ENCODE assay signal across 25 mouse cellular contexts in genomic region chr1:134875800-134876199, GRCm38 (mm10).
DNase-seq lines count a peak whose midpoint lies in the region; ATAC-seq lines count a peak whose summit lies in the region.
"Had no signal": no experiment of that assay in that cellular context is flagged by ENCODE, and none has a peak within 500 bp of the region (broad histone marks: within the 10 kb centered on the region; RNA-seq: fewer than 3 reads in every experiment).

No protein-coding gene starts in this region.

- H3K27ac ChIP-seq in liver, embryonic 13.5 days, result no peak overlapping the region
- H3K27ac ChIP-seq in midbrain, embryonic 15.5 days, result no peak overlapping the region
- H3K27ac ChIP-seq: forebrain, embryonic 13.5 days; hindbrain, embryonic 14.5 days; limb, embryonic 12.5 days; neural tube, embryonic 12.5 days had no signal

- 7% methylated on average over 4 of the region's 4 CpGs for WGBS in liver, embryonic 13.5 days (ENCODE audit: insufficient replicate concordance)
- 43% methylated on average over 4 of the region's 4 CpGs for WGBS in midbrain, embryonic 15.5 days

- no peak overlapping the region for H3K4me3 ChIP-seq in liver, embryonic 13.5 days (replicated peaks)
- H3K4me3 ChIP-seq in midbrain, embryonic 15.5 days, result no peak overlapping the region
- H3K4me3 ChIP-seq: forebrain, embryonic 13.5 days; limb, embryonic 12.5 days; myocyte; neural tube, embryonic 12.5 days had no signal

- H3K27me3 ChIP-seq in liver, embryonic 13.5 days, result no peaks in the 10 kb centered on the region
- H3K27me3 ChIP-seq in midbrain, embryonic 15.5 days (replicated peaks), result no peaks in the 10 kb centered on the region
- H3K27me3 ChIP-seq: CH12.LX; forebrain, embryonic 13.5 days; limb, embryonic 12.5 days; neural tube, embryonic 12.5 days; Patski had no signal

- peak overlapping the region; percentile 26 for H3K4me2 ChIP-seq in liver, embryonic 13.5 days
- no peak overlapping the region for H3K4me2 ChIP-seq in midbrain, embryonic 15.5 days
- H3K4me2 ChIP-seq: forebrain, embryonic 13.5 days; heart, embryonic 11.5 days; hindbrain, embryonic 14.5 days; limb, embryonic 12.5 days; neural tube, embryonic 12.5 days had no signal

- peaks cover 26% of the 10 kb centered on the region for H3K36me3 ChIP-seq in liver, embryonic 13.5 days
- H3K36me3 ChIP-seq in midbrain, embryonic 15.5 days (replicated peaks), result peaks cover 4% of the 10 kb centered on the region; the same call in 1 of the 2 replicates

- H3K9ac ChIP-seq in liver, embryonic 13.5 days, result 0 out of 2 replicates have a peak overlapping the region, but pooled peaks have one; percentile 4
- H3K9ac ChIP-seq in midbrain, embryonic 15.5 days, result no peak overlapping the region
- H3K9ac ChIP-seq: forebrain, embryonic 13.5 days; hindbrain, embryonic 14.5 days; limb, embryonic 12.5 days; neural tube, embryonic 12.5 days had no signal

- DNase-seq in cerebellum, postnatal 10 days, result peak; percentile 16 to 24
- DNase-seq in cerebellum, postnatal 36 days, result no peak
- DNase-seq in testis, postnatal 10 days (ENCODE audit: low spot score), result peak; percentile 49
- no peak for DNase-seq in testis, postnatal 14 days (ENCODE audit: low spot score)
- peak; percentile 38 for DNase-seq in liver, embryonic 13.5 days
- no peak for DNase-seq in frontal cortex, adult 2 months (ENCODE audit: extremely low spot score in 1 of 2, low spot score in 1 of 2)
- DNase-seq: adrenal gland, postnatal 10 days; cerebellum, adult 11-12 months; cerebellum, adult 9-11 months; kidney, postnatal 25 days; lung, adult 18-20 months; lung, postnatal 4 days; right cerebral cortex, adult 18-20 months had no signal

- peak; percentile 79 for ATAC-seq in liver, embryonic 13.5 days (ENCODE audit: low read depth)
- no peak for ATAC-seq in midbrain, embryonic 15.5 days (replicated peaks)
- ATAC-seq in megakaryocyte, adult 5-6 weeks (ENCODE audit: poor library complexity, severe bottlenecking), result no peak
- ATAC-seq: forebrain, embryonic 13.5 days; intestine, postnatal 0 days; lung, postnatal 0 days; Patski had no signal

- no peaks in the 10 kb centered on the region for H3K9me3 ChIP-seq in liver, embryonic 13.5 days (replicated peaks)
- H3K9me3 ChIP-seq in midbrain, embryonic 15.5 days, result no peaks in the 10 kb centered on the region
- H3K9me3 ChIP-seq: forebrain, embryonic 13.5 days; limb, embryonic 12.5 days; neural tube, embryonic 12.5 days had no signal

- peaks cover 17% of the 10 kb centered on the region for H3K4me1 ChIP-seq in liver, embryonic 13.5 days (replicated peaks)
- no peaks in the 10 kb centered on the region for H3K4me1 ChIP-seq in midbrain, embryonic 15.5 days
- H3K4me1 ChIP-seq: forebrain, embryonic 13.5 days; limb, embryonic 12.5 days; neural tube, embryonic 12.5 days had no signal

Comparison
In these comparisons a context has a peak if more than half of its experiments do, and no peak if none do; other contexts are left out.
1. DNase-seq: peak in cerebellum, postnatal 10 days (2 of 2), testis, postnatal 10 days (single experiment) and liver, embryonic 13.5 days (single experiment); none in cerebellum, postnatal 36 days (0 of 2), testis, postnatal 14 days (single experiment) and frontal cortex, adult 2 months (0 of 2).